18 mouse cellular contexts compared by ENCODE assay signal in the genomic region with DNA sequence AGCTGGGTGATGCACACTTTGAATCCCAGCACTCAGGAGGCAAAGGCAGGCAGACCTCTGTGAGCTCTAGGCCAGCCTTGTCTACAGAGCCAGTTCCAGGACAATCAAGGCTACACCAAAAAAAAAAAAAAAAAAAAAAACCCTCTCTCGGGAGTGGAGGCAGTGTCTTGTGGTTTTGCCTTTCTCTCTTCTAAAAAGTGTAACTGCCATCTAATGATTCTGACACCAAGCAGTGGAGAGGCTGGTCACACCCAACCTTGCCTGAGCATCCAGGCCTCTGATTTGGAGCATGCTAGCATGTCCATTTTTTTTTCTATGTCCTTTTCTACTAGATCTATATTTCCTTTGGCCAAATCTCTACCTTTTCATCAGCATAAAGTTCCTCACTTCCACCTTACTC. TPM values are rescaled to one million over a fixed set of nuclear protein-coding genes. Genes with fewer than 3 reads are reported as not detected.
DNase-seq lines count a peak whose midpoint lies in the region; ATAC-seq and TF ChIP-seq lines count a peak whose summit lies in the region.
"Had no signal": no experiment of that assay in that cellular context is flagged by ENCODE, and none has a peak within 500 bp of the region (broad histone marks: within the 10 kb centered on the region; RNA-seq: fewer than 3 reads in every experiment).

No protein-coding gene starts in this region.

- in situ Hi-C loops in CH12.LX (cut with MboI; ENCODE audit: low pct_ligation_motif_present, low pct_unique_long_range_greater_than_20kb, low sequenced_read_pairs): no loop called here

- no peak for DNase-seq in heart, embryonic 10.5 days (ENCODE audit: low spot score)
- no peak for DNase-seq in lung, embryonic 14.5 days
- no peak for DNase-seq in lung, postnatal 36 days
- no peak for DNase-seq in CH12.LX (ENCODE audit: extremely low read depth)
- DNase-seq in layer of hippocampus, adult 2 months (ENCODE audit: low spot score in 2 of 2): no peak
- DNase-seq in testis, postnatal 10 days (ENCODE audit: low spot score): no peak

- peaks cover 53% of the 10 kb centered on the region for H3K36me3 ChIP-seq in heart, embryonic 15.5 days
- peaks cover 55% of the 10 kb centered on the region for H3K36me3 ChIP-seq in heart, embryonic 10.5 days
- peaks cover 54% of the 10 kb centered on the region for H3K36me3 ChIP-seq in lung, embryonic 14.5 days (ENCODE audit: insufficient read depth)
- H3K36me3 ChIP-seq in CH12.LX (replicated peaks in 1 of 2; ENCODE audit: control insufficient read depth in 1 of 2, insufficient read depth in 1 of 2, low read length in 1 of 2): peaks cover 41 to 57% of the 10 kb centered on the region in 2 experiments
- H3K36me3 ChIP-seq: forebrain, embryonic 15.5 days; midbrain, embryonic 12.5 days; neural tube, embryonic 15.5 days had no signal

- TF ChIP-seq RAD21 in CH12.LX (IDR thresholded peaks at IDR 0.05; ENCODE audit: low read depth, low read length): no peak

- no peak for TF ChIP-seq CTCF in lung, embryonic 14.5 days (IDR thresholded peaks at IDR 0.05; ENCODE audit: low read depth)
- TF ChIP-seq CTCF in CH12.LX (conservative IDR thresholded peaks at IDR 0.05 in 1 of 2, IDR thresholded peaks at IDR 0.05 in 1 of 2; ENCODE audit: low read depth in 2 of 2, low read length in 2 of 2): no peak
- no peak for TF ChIP-seq CTCF in layer of hippocampus, adult 2 months (conservative IDR thresholded peaks at IDR 0.05)

- dilution Hi-C loops in CH12.LX (cut with MboI; ENCODE audit: extremely low pct_ligation_motif_present, extremely low pct_unique_long_range_greater_than_20kb, low sequenced_read_pairs): no loop called here

- 67% methylated on average over 1 of the region's 1 CpGs for whole genome bisulfite sequencing in heart, embryonic 15.5 days
- 88% methylated on average over 1 of the region's 1 CpGs for WGBS in heart, embryonic 10.5 days
- 41% methylated on average over 1 of the region's 1 CpGs for WGBS in lung, embryonic 14.5 days

- no peaks in the 10 kb centered on the region for H3K27me3 ChIP-seq in heart, embryonic 15.5 days
- H3K27me3 ChIP-seq in heart, embryonic 10.5 days (ENCODE audit: insufficient read depth, poor library complexity, severe bottlenecking): no peaks in the 10 kb centered on the region
- no peaks in the 10 kb centered on the region for H3K27me3 ChIP-seq in lung, embryonic 14.5 days (ENCODE audit: insufficient read depth, low read length)
- H3K27me3 ChIP-seq in CH12.LX (replicated peaks): no peaks in the 10 kb centered on the region
- H3K27me3 ChIP-seq: embryonic facial prominence, embryonic 12.5 days; forebrain, embryonic 15.5 days; kidney, embryonic 15.5 days; limb, embryonic 12.5 days; liver, embryonic 13.5 days; midbrain, embryonic 12.5 days; neural tube, embryonic 15.5 days had no signal

- ATAC-seq in heart, embryonic 15.5 days (replicated peaks; ENCODE audit: insufficient number of reproducible peaks, insufficient read depth, low FRiP score, low read depth): no peak
- no peak for ATAC-seq in lung, embryonic 14.5 days (ENCODE audit: insufficient read depth)
- peak; percentile 3; the same call in 1 of the 2 replicates for ATAC-seq in common myeloid progenitor, adult 5-6 weeks (replicated peaks; ENCODE audit: low read depth, poor library complexity, severe bottlenecking)

- H3K27ac ChIP-seq in heart, embryonic 15.5 days: peak overlapping the region; percentile 64
- H3K27ac ChIP-seq in heart, embryonic 10.5 days: no peak overlapping the region
- H3K27ac ChIP-seq in lung, embryonic 14.5 days (ENCODE audit: low read depth): peak overlapping the region; percentile 69
- no peak overlapping the region for H3K27ac ChIP-seq in CH12.LX (ENCODE audit: insufficient read depth, low read depth)
- H3K27ac ChIP-seq in layer of hippocampus, adult 2 months: no peak overlapping the region
- H3K27ac ChIP-seq: embryonic facial prominence, embryonic 12.5 days; forebrain, embryonic 15.5 days; hindbrain, embryonic 14.5 days; kidney, embryonic 15.5 days; left cerebral cortex, adult 2 months; limb, embryonic 12.5 days; liver, embryonic 13.5 days; midbrain, embryonic 12.5 days; neural tube, embryonic 15.5 days had no signal

- no peak overlapping the region for H3K9ac ChIP-seq in heart, embryonic 15.5 days
- no peak overlapping the region for H3K9ac ChIP-seq in lung, embryonic 14.5 days
- no peak overlapping the region for H3K9ac ChIP-seq in CH12.LX (ENCODE audit: insufficient read depth, low read depth)
- H3K9ac ChIP-seq: embryonic facial prominence, embryonic 12.5 days; forebrain, embryonic 15.5 days; hindbrain, embryonic 14.5 days; kidney, embryonic 15.5 days; limb, embryonic 12.5 days; liver, embryonic 13.5 days; midbrain, embryonic 12.5 days; neural tube, embryonic 15.5 days had no signal

- TF ChIP-seq POLR2A in CH12.LX (IDR thresholded peaks at IDR 0.05; ENCODE audit: low read depth, low read length): no peak

- no peak overlapping the region for H3K4me3 ChIP-seq in heart, embryonic 15.5 days
- no peak overlapping the region for H3K4me3 ChIP-seq in heart, embryonic 10.5 days
- no peak overlapping the region for H3K4me3 ChIP-seq in lung, embryonic 14.5 days (ENCODE audit: low read depth, low read length)
- H3K4me3 ChIP-seq in CH12.LX (replicated peaks in 1 of 3; ENCODE audit: low read depth in 2 of 3, low read length in 2 of 3, poor library complexity in 1 of 3): no peak overlapping the region
- no peak overlapping the region for H3K4me3 ChIP-seq in layer of hippocampus, adult 2 months
- H3K4me3 ChIP-seq: embryonic facial prominence, embryonic 12.5 days; forebrain, embryonic 15.5 days; heart, adult 2 months; limb, embryonic 12.5 days; midbrain, embryonic 12.5 days; neural tube, embryonic 15.5 days had no signal

- peaks cover 20% of the 10 kb centered on the region for H3K4me1 ChIP-seq in heart, embryonic 15.5 days (replicated peaks)
- no peaks in the 10 kb centered on the region for H3K4me1 ChIP-seq in heart, embryonic 10.5 days
- H3K4me1 ChIP-seq in lung, embryonic 14.5 days (ENCODE audit: insufficient read depth): no peaks in the 10 kb centered on the region
- H3K4me1 ChIP-seq in CH12.LX (ENCODE audit: control insufficient read depth in 1 of 2, insufficient read depth in 2 of 2): peaks cover 0 to 29% of the 10 kb centered on the region in 2 experiments; a peak in 2 of 4 replicates
- H3K4me1 ChIP-seq: embryonic facial prominence, embryonic 12.5 days; forebrain, embryonic 15.5 days; liver, embryonic 13.5 days had no signal

- H3K79me2 ChIP-seq in CH12.LX (replicated peaks; ENCODE audit: control insufficient read depth, extremely low read depth, insufficient read depth, poor library complexity, severe bottlenecking): no peaks in the 10 kb centered on the region

- H3K4me2 ChIP-seq in heart, embryonic 15.5 days: no peak overlapping the region
- H3K4me2 ChIP-seq in lung, embryonic 14.5 days: no peak overlapping the region
- no peak overlapping the region for H3K4me2 ChIP-seq in CH12.LX (ENCODE audit: insufficient read depth, low read depth, poor library complexity, severe bottlenecking)
- H3K4me2 ChIP-seq: embryonic facial prominence, embryonic 12.5 days; forebrain, embryonic 15.5 days; hindbrain, embryonic 14.5 days; limb, embryonic 12.5 days; liver, embryonic 13.5 days; midbrain, embryonic 12.5 days; neural tube, embryonic 15.5 days had no signal

- no peak for TF ChIP-seq EP300 in CH12.LX (IDR thresholded peaks at IDR 0.05; ENCODE audit: low read length)

- H3K9me3 ChIP-seq in heart, embryonic 15.5 days (replicated peaks): no peaks in the 10 kb centered on the region
- no peaks in the 10 kb centered on the region for H3K9me3 ChIP-seq in heart, embryonic 10.5 days
- no peaks in the 10 kb centered on the region for H3K9me3 ChIP-seq in lung, embryonic 14.5 days (ENCODE audit: low read depth, low read length)
- no peaks in the 10 kb centered on the region for H3K9me3 ChIP-seq in CH12.LX (replicated peaks; ENCODE audit: low read length)
- H3K9me3 ChIP-seq: embryonic facial prominence, embryonic 12.5 days; forebrain, embryonic 15.5 days; kidney, embryonic 15.5 days; limb, embryonic 12.5 days; liver, embryonic 13.5 days; midbrain, embryonic 12.5 days; neural tube, embryonic 15.5 days had no signal

TF ChIP-seq in CH12.LX, 34 proteins besides CTCF, POLR2A, EP300 and RAD21:
- TF ChIP-seq SIN3A (IDR thresholded peaks at IDR 0.05; ENCODE audit: low read length) (no peak), MYC (IDR thresholded peaks at IDR 0.05; ENCODE audit: low read depth, low read length) (no peak), TCF12 (IDR thresholded peaks at IDR 0.05; ENCODE audit: low read depth, low read length) (no peak), JUND (conservative IDR thresholded peaks at IDR 0.05; ENCODE audit: low read depth, low read length) (no peak), USF2 (conservative IDR thresholded peaks at IDR 0.05; ENCODE audit: low read depth, low read length) (no peak), CHD1 (IDR thresholded peaks at IDR 0.05; ENCODE audit: low read depth, low read length) (no peak), SMC3 (IDR thresholded peaks at IDR 0.05; ENCODE audit: low read depth, low read length) (no peak), MAX (IDR thresholded peaks at IDR 0.05; ENCODE audit: low read length) (no peak), ZNF384 (IDR thresholded peaks at IDR 0.05; ENCODE audit: low read depth, low read length) (peak; percentile 73)

RNA-seq across cellular contexts. Expression of a gene that starts 21.8 kb away (rescaled TPM):
- polyA plus RNA-seq in heart, embryonic 15.5 days (2015; fragmentation: Nextera tagmentation; extraction: Ambion mirVana): 11.7 and 12.3 TPM in 2 replicates
- polyA plus RNA-seq in heart, embryonic 10.5 days (2016; fragmentation: Nextera tagmentation; extraction: Ambion mirVana): 7.1 and 10.2 TPM in 2 replicates
- 21.9 and 22.3 TPM in 2 replicates for polyA plus RNA-seq in lung, embryonic 14.5 days (2014; fragmentation: Nextera tagmentation; extraction: Ambion mirVana)
- 2.8 and 3.3 TPM in 2 replicates for total RNA-seq in CH12.LX (2012; rRNA removed)
- total RNA-seq in CH12.LX (2014; rRNA removed): 6.0 and 6.9 TPM in 2 replicates
- polyA plus RNA-seq in CH12.LX (2012; ENCODE audit: insufficient read length, low read depth): 3.5 and 3.6 TPM in 2 replicates
- total RNA-seq in common myeloid progenitor, adult 5-6 weeks (2017): 46.3 and 57.1 TPM in 2 replicates
- 10 to 100 TPM; 20.3 TPM for total RNA-seq in layer of hippocampus, adult 2 months (2021)

RNA-seq across cellular contexts. Expression of a gene that starts 23.9 kb away (rescaled TPM):
- 631 and 795 TPM in 2 replicates for polyA plus RNA-seq in heart, embryonic 15.5 days (2015; fragmentation: Nextera tagmentation; extraction: Ambion mirVana)
- 124 and 196 TPM in 2 replicates for polyA plus RNA-seq in heart, embryonic 10.5 days (2016; fragmentation: Nextera tagmentation; extraction: Ambion mirVana)
- polyA plus RNA-seq in lung, embryonic 14.5 days (2014; fragmentation: Nextera tagmentation; extraction: Ambion mirVana): 128 and 140 TPM in 2 replicates
- total RNA-seq in CH12.LX (2012; rRNA removed) (18.8 and 24.7 TPM in 2 replicates), CH12.LX (2014; rRNA removed) (26.2 and 28.4 TPM in 2 replicates)
- 58.9 and 62.6 TPM in 2 replicates for polyA plus RNA-seq in CH12.LX (2012; ENCODE audit: insufficient read length, low read depth)
- 89.4 and 98.8 TPM in 2 replicates for total RNA-seq in common myeloid progenitor, adult 5-6 weeks (2017)
- total RNA-seq in layer of hippocampus, adult 2 months (2021): 10 to 100 TPM; 31.7 to 33.0 TPM

Comparison
In these comparisons a context has a peak if more than half of its experiments do, and no peak if none do; other contexts are left out.
1. H3K27ac ChIP-seq: peak in heart, embryonic 15.5 days (single experiment) and lung, embryonic 14.5 days (single experiment); none in heart, embryonic 10.5 days (single experiment), CH12.LX (single experiment) and layer of hippocampus, adult 2 months (single experiment).